Mouse (Mus musculus) lung, postnatal 10 days (tissue): ENCODE data around the gene Mgat4a.

Experiments
- DNase-seq: peaks from one replicate; pipeline ENCODE4 v3.0.0; 2021

Gene Mgat4a

DNA sequence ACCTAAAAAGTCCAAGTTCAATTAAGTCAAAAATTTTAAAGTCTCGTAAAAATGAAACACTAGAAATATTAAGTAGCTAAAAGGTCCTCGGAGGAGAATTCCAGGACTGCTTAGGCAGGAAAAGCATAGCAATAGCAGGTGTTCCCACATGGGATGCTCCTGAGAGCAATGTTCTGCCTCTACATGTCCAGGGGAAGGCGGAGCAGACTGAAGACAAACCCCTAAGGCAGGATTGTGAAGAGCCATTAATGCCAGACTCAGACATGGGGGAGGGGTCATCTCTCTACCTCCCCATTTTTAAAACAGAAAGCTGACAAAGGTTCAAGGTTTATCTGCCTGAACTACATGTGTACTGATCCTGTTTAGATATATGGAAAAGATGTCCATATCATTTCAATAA, 45.7 kb downstream of the Mgat4a start:
- DNase-seq, result no peak

DNA sequence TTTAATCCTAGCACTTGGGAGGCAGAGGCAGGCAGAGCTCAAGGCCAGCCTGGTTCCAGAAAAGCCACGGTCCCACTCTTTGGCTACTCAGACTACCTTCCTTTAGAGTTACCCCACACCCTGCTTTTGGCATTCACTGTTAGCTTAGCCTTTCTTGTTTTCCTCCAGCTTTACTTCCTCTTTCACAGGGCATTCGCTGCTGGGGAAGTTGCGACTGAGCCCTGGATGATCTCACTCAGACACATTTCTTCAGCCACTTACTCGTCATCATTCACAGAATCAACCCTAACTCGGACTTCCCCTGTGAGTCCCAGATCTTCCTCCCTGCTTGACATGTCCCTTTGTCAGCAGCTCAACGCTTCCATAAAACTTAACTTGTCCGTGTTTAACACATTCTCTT, 49.1 kb downstream of the Mgat4a start:
- no peak for DNase-seq

DNA sequence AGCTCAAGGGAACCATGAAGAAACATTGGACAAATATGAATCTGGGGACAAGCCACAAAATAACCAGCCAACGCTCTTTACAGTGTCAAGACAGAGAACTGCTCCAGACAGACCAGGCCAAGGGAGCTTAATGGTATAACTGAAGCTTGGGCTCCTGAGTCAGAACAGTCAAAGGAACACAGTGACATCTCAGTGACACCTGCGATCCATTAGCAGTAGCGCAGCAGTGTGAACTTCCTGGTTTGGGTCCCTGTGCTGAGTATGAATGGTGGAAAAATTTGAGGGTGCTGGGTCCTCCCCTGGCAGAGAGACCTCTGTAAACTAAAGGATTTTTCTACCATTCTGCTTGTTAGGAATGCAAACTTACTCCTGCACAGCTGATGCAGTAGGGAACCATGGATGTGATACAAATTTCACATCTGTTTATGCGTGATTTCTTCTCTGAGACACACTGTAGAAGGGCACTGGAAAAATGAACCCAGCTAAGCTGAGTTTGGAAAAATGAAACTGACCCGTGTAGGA, 50.1 kb downstream of the Mgat4a start:
- DNase-seq, result no peak

DNA sequence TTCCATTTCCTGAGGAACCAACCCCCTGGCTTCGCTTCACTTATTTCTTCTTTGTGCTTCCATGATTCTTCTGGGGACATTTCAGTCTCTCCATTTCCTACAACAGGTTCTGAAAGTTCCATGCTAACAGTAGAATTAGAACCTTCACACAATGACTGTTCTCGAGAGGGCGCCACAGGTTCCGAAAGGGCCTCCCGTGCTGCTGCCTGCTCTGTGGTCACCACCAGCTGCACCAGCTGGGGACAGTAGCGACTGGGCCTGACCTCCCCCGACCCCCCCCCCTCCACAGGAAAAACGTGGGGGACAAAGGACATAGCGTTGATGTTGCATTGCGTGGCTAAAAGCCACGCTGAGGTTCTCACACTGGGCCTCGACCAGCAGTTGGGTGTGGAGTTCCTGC, 52.3 kb downstream of the Mgat4a start:
- DNase-seq, result no peak

DNA sequence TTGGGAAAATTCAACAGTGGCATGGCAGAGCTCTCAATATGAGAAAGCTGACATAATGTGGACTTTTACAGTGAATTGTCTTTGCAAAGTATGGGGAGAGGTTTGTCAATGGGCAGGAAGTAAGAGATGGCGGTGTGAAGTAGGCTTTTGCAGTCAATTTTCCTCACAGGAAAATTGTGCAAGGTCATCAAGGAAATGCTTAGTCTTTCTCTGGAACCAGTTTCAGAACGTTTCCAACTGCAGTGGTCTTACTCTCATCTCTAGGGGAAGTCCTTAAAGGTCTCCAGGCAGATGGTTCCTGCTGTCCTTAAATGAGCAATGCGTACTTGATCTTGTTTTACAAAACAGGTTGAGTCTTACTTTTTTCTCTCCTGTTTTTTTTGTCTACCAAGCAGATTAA, 53.8 kb downstream of the Mgat4a start:
- no peak for DNase-seq

DNA sequence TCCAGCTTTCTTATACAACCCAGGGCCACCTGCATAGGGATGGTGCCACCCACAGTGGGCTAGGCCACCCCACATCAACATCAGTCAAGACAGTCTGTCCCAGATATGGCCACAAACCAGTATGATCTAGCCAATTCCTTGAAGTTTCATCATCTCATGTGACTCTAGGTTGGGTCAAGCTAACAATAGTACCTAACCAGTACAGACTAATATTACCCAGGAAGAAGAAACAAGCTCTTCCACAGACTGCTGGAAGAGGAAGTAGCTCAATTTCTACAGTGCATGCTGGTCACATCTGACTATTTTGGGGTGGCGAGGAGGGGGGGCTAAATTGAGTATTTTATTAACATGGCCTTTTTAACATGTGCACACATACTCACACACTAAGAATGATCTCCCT, 54.4 kb downstream of the Mgat4a start:
- no peak for DNase-seq

DNA sequence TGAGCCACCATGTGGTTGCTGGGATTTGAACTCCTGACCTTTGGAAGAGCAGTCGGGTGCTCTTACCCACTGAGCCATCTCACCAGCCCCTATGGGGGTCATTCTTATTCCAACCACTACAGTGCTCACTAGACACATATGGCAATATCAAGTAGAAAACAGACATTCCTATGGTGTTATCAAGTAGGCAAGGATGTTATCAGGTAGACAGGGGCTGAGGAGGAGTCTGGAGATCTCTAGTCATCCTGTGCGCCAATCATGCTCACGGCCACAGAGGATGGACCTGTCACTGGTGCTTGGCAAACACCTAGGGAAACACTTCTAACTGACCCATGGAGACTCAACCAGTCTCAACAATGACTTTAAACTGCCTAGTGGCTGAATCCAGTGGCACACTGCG, 56.2 kb downstream of the Mgat4a start:
- DNase-seq, result no peak

DNA sequence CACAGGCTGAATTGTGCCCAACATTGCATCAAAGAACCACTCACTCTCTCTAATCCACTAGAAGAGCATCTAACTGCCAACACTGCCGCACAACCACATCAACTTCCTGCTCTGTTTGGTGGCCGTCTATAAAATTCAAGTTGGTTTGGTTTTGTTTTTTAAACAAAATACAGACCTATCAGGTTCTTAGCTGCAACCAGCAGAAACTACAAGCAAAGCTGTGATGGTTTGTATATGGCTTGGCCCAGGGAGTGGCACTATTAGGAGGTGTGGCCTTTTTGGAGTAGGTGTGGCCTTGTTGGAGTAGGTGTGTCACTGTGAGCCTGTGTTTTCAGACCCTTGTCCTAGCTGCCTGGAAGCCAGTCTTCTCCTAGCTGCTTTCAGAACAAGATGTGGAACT, 59.5 kb downstream of the Mgat4a start:
- DNase-seq, result no peak

DNA sequence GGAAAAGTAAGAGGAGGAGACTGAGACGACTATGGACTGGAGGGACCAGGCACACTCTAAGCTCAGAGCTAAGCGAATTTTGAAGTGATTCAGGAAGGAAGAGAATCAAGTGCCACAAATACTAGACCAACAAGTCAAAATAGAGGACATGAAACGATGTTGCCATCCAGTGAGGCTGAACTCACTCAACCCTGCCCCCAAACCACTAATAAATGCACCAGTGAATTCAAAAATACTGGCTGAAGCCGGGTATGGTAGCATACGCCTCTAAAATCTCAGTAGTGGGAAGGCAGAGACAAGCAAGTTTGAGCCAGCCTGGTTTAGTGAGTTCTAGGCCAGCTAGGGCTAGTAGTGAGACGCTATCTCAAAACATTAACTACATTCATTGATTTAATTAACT, 60.1 kb downstream of the Mgat4a start:
- no peak for DNase-seq

DNA sequence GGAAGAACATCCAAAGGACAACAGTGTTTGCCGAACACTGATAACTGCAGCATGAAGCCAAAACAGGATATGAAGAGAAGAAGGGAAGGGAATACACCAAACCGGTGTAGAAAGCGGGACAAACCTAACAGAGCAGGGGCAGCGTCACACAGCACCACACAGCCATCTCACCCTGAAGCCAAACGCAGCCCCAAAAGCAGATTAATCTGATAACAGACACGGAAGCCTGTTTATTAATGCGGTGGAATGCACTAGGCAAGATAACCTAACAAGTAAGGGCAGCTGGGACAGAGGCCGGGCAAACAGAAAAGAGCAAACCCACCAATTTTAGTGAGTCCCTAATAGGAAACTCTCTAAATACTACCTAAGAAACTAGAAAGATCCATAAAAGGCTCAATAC, 61.1 kb downstream of the Mgat4a start:
- no peak for DNase-seq

DNA sequence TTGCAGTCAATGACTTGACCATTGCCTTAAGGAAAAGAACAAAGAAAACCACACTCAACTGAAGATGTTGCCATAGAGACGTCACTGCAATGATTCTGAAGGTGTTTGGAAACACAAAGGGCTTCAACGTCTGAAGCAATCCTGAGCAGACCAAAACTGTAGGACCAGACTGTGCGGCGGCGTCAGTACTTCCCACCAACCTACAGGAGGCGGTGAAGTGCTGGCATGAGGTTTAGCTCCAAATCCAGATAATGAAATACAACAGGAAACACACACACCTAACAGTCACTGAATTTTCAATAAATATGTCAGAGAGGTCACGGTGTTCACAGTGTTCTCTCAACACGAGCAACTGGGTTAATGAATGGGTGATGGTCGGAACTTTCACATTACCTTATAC, 61.7 kb downstream of the Mgat4a start:
- DNase-seq, result peak; percentile 62

DNA sequence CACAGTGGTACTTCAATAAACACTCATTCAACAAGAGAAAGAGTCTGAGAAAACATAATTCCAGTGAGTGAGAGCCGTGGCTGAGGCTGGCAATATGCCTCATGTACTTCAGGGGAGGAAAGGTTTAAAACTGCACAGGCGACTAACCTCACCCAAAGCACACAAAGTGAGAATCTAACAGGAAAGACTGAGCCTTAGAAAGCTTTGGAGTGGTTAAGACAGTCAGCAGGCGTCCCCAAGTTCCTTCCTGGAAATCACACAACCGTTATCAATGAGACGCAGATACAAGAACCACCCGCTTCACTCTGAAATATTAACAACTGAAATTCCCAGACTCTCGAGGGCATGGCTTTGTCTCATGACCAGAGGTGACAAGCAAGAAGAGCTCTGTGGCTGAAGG, 62.4 kb downstream of the Mgat4a start:
- no peak for DNase-seq

DNA sequence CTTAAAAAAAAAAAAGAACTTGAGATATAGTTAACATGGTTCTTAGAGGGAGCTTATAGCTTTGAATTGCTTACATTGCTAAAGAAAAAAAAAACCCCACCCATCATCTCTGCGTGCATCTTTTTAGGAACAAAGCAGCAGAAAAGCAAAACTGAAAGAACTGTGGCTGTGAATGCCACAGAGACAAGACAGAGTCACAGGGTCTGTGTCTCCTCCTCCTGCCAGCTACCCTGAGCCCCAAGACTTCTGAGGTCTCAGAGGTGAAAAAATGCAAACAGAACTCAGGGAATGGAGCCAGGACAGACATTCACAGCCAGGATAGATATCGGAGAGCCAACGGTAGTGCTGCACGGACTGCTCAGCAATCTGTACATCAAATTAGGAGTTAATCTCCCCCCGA, 62.9 kb downstream of the Mgat4a start:
- DNase-seq, result no peak

DNA sequence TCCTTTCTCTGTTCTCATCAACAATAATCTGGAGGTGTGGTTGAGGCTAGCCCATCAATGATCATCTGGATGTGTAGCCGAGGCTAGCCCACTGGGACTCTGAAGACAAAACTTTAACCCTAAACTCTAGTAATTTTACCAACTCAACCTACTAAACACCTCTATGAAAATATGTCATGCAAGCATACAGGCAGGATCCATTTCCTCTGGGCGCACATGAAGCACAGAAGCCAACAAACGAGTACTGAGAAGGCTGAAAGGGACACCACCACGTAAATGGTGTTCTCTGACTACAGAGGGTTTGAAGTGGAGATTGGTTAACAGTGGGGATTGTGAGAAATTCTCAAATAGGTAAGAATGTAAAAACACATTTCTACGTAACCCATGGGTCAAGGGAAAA, 63.6 kb downstream of the Mgat4a start:
- no peak for DNase-seq

DNA sequence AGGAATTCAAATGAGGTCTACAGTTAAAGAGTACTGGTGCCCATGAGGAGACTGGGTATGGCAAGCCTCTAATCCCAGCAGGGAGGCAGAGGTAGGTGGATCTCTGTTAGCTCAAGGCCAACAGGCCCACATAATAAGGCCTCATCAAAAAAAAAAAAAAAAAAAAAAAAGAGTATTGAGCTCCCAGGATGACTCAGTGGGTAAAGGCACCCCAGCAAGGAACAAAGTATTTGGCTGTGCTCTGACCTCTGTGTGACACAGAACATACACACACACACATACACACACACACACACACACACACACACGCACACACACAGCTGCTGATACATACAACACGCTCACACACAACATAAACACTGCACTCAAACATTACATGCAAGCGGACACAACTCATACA, 65.5 kb downstream of the Mgat4a start:
- DNase-seq, result no peak

DNA sequence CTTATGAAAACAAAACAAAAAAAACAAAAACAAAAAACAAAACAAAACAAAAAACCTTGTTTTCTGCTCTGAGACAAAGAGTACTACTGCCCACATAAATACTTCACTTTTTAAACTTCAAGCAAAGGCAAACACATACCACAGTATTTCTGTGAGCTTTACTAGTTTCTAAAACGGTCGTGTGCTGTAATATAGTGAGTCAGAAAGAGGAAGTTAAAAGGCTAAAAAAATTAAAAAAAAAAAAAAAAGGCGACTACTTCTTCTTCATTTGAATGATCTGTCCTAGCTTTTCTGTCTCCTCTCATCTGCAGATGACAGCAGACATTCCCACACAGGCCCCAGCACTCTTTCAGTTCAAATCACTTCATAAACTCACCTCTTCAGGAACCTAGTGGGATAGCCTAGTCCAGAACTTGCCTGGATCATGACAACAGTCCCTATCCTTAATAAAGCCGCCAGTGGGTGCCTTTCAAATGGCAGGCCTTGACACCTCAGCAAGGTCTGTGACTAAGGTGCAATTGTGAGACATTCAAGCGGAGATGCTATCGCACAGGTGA, 66.1 kb downstream of the Mgat4a start:
- DNase-seq, result no peak

DNA sequence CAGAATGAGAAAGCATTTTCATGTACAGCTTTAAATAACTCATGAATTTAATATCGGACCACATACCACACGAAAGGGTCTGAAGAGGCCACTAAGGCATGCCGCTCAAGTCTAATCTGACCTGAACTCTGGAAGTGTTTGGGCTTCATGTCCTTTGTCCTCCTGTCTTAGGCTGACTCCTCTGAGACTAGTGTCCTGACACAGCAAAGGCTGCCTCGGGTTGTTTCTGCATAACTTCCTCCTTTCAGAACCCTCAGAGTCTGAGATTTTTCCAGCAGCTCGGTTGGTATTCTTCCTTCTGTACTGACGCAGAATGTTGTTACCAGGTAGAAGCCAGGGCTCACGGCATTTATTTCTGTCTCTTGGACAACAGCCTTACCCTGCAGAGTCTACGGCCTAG, 66.8 kb downstream of the Mgat4a start:
- no peak for DNase-seq

DNA sequence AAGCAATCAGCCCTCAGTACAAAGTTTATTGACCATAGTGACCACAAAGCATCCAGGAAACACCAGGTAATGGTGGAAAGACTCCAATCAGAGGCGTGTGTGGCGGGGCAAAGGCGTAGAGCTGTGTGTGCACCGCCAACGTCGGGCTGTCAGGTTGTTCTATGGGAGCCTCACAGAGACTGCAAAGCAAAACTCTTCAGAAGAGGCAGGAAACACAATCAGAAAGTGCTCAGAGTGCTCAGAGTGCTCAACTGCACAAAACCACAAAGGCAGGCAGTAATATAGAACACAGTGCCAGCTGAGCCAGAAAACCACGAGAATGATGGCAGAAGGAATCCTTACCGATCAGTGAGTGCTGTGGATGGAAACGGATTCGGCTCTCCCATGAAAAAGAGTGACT, 67.6 kb downstream of the Mgat4a start:
- DNase-seq, result no peak

DNA sequence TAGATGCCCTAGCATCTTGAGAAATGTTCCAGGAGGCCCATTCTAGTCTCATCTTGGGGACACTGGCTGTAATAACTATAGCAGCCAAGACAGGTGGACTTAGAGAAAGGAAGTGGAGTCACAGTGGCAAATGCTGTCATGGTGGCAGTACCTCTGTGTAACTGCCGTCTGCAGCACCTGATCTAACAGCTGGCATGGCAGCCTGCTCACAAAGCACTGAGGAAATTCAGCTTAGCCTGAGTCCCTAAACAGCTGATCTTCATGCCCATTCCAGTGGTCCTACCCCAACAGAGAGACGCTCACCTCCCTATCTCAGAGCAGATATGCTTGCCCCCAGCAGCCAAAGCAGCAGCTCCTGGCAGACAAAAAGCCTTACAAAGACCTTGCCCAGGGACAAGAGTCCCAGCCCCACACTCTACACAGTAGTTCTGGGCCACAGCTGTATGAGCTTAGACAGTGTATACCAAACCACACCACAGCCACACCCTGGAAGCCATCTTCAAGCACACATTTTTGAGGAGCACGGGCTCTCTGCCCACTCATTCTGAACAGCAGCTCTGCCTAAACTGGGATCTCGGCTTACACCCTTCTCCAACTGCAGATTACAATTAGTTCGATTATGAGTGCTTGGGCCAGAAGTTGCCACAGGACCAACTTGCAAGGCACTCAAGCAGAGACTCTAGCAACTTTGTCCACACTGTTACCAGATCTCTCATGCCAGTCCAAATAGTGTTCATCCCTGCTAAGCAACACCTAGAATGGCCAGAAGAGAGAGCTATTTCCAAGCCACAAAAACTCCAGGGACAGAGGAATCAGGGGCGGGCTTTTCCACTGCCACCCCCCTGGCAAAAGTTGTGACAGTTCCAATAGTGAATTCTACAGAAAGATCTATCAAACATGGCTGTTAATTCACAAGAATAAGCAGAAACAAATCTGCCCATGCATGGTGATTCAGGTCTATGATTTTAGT, 69.4 kb downstream of the Mgat4a start:
- DNase-seq, result no peak

DNA sequence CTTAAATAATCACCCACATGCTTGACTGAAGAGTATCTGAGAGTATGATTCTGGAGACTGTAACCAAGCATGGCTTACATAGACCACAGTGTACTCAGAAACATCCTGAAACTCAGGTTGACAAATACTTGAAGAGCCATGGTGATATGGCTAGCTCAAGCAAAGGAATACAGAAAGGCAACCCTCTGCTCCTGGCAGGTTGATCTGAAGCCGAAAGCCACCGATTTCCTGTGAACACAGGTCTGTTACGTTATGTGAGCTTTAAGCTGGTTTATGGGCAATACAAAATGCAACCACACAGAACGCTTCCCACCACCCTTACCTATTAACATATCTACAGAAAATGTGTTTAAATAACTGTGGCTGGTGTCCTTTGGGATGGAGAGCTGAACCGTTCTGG, 71.8 kb downstream of the Mgat4a start:
- no peak for DNase-seq

DNA sequence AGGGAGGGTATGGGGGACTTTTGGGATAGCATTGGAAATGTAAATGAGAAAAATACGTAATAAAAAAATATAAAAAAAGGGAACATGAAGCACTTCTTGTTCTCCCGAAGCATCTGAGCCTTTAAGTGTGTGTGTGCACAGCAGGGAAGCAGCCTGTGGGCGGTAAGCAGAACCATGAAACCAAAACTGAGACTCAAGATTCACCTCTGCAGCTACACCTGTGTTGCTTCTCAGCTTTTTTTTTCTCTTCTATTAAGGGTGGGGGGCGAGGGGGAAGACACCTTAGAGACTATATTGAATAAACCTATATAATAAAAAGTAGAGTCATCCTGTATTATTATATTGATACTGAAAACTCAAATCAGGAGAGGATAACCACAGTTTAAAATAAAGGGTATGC, 73.0 kb downstream of the Mgat4a start:
- no peak for DNase-seq

DNA sequence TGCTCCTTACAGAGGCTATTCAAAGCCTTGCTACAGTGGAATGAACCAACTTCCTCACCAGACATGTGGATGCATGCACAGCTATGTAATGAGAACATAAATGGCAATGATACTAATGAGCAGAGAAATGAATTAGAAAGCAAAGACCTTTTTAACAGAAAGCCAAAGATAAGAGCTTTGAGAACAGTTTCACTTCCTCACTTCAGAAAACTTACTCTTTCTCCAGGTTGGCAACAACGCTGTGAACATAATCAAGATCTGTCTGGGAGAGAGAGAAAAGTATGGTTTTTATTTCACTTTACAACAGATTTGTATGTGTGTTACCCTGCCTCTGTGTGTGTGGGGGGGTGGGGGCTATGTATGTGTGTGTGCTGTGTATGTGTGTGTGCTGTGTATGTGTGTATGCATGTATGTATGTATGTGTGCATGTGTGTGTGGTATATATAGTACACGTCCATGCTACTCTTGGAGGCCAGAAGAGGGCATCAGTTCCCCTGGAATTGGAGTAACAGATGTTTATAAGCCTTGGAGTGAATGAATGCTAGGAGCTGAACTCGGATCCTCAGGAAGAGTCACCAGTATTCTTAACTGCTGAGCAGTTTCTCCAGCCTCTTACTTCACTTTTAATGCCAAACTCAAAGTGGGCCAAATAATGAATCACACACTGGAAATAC, 74.4 kb downstream of the Mgat4a start:
- DNase-seq, result no peak

DNA sequence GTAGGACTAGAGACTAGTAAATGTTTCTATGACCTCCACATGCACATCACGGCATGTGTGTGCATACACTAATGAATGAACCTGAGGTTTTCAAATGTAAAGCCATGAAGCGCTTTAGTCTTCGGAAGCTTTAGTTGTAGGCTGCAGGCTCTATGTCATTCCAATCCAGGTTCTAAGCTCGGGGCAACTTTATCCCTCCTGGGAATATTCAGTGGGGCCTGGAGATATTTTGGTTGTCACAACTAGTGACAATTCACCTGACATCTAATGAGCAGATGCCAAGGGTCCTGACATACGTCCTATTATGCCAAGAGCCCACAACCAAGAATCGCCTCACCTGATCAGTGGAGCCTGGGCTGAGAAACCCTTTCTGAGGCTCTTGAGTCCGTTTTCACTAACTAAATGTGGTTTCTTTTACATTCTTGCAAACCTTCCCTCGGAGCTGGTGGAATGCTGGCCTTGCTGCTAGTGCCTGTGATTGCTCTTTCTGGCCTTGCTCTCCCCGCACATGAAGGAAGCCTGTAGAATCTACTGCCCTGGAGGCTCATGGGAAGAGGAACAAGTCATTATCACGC, 75.9 kb downstream of the Mgat4a start:
- no peak for DNase-seq

DNA sequence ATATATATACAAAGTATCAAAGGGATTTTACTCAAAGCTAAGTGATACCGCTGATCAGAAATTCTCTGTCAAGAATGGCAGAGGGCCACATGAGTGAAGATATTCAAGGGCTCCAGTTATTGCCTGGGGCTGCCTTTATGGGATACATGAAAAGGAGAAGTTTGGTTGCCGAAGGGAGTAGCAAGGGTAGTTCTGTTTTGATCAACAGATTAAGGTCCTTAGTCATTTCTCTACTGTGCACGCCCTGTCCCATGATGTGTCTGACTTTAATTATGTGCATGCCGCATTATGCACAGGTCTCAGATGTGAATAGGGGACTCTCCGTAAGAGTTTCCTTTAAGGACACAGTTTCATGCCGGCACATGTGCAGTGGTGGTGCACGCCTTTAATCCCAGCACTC, 83.3 kb downstream of the Mgat4a start:
- DNase-seq, result no peak
